Mouse (Mus musculus): ENCODE results near the gene Phyhd1. TPM values are rescaled to one million over a fixed set of nuclear protein-coding genes. Genes with fewer than 3 reads are reported as not detected.

Phyhd1 gene
- total RNA-seq, 2 experiments from 2014 or later = 1.3 to 2.7 TPM

DNA sequence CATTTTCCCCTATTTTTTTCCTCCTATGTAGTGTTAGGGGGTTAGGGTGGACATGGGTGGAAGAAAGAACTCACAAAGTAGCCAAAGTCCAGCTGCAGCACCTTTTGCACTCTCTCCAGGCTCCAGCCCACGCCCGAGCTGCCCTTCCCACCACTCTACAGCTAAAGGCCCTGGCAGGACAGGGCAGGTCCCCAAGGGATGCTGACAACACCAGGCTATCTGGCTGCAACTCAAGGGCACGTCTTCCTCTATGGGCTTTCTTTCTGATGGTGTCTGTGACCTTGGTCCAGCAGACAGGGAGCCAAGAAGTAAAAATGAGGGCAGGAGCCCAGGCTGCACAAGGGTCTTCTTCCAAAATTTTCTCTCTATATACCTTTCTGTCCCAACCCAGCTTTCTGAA is 15.6 kb downstream of the Phyhd1 start:
- no peak for ATAC-seq (replicated peaks; ENCODE audit: low FRiP score, poor library complexity, severe bottlenecking)

DNA sequence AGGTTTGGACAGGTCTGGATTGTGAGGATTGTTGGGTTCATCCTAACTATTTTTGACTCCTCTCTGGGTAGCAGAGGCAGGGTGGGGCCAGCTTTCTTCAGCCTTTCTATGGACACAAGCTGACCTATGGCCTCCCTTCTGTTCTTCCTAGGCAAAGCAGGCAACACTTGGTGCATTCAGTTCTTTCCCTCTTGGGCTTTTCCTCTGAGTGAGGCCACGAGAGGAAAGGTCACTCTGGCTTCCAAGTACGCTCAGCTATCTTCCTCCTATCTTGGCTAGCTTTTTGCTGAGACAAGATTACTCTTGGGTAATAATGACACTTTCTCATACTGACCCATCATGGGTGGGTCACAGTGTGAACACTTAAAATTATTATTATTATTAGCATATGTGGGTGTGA is 17.2 kb downstream of the Phyhd1 start:
- ATAC-seq (replicated peaks; ENCODE audit: low FRiP score, poor library complexity, severe bottlenecking) = no peak

DNA sequence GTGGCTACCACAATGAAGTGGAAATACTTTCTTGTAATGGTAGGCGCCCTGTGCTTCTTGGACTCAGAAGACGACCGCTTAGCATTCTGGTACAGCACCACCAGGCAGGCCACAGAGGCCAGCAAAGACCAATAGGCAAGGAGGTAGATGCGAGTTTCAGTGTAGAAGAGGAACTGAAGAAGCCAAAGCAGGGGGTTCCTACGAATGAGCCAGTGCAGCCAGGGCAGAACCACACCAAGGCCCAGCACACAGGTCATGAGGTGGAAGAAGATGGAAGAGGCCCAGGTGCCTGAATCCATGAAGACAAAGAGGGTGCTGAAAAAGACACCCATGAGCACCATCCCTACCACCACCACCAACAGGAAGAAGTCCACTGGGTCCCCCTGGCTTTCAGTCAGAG is 19.0 kb downstream of the Phyhd1 start:
- ATAC-seq (replicated peaks; ENCODE audit: low FRiP score, poor library complexity, severe bottlenecking) = no peak

DNA sequence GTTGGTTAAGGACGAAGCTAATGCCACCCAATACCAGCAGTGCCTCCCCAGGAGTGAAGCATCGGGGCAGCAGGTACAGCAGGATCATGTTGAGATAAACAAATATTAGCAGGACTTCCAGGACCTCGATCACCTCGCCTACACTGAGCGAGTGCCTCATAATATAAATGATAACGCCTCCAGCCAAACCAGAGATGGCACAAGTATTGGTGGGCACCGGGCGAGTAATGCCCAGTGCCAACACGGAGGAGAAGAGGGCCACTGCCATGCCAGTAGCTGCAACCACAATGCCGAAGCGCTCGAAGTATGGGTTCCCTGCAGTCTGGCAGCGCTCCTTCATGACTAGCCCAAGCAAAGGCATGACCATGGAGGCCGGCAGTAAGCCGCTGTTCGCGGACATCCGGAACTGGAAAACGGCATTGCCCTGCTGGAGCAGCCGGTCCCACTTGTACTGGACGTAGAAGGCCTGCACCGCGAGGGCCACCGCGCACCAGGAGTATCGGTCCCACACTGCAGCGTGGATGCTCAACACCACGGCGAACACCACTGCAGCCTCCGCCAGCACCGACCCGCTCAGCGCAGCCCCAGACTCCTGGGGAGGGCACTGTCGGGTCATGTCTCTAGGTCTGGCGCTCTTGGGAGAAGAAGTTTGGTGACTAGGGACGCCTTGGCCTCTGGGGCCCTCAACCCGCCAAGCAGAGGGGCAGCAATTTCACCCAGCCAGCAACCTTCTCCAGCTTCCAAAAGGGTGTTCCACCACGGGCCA is 19.6 kb downstream of the Phyhd1 start:
- ATAC-seq (replicated peaks; ENCODE audit: low FRiP score, poor library complexity, severe bottlenecking) = peak; percentile 59

DNA sequence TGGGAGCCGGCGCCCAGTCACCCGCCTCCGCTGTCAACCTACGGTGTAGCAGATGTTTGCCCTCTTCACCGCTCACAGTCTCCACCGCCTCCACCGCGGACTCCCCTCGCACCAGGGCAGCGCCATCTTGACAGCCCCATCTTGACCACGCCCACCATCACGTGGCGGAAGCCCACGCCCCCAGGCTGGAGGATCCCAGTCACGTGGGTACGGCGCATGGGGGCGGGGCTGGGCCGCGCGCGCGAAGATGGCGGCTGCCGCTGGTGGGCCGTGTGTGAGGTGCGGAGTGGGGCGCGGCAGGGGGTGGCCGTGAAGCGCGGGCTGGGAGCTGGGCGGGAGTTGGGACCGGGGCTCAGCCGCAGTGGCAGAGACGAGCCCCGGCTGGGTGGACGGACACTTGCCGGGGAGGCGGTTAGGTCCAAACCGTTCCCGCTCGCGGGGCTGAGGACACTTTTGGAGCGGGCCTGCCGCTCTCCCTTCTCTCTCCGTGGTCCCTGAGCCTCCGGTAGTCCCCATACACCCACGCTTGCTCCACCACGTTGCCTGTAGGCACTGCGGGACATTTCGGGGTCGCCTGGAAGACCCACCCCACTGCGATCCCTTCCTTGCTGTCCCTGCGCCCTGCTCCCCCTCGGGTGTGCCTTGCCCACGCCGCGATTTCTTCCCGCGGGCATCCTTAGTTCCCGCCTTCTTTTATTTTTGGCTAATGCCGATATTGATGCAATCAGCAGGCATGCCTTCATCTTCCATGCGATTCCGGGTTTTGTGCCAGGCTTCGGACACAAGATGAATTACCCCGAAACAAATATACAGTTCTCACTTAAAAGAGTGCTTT is 20.4 kb downstream of the Phyhd1 start, which contains the start of the genes Dolk and Nup188:
TSS of gene Dolk (minus strand) at position 143 of the 835 bp plus-strand sequence.
TSS of gene Nup188 (plus strand) at position 206 of the 835 bp plus-strand sequence.
- peak; percentile 88 for ATAC-seq (replicated peaks; ENCODE audit: low FRiP score, poor library complexity, severe bottlenecking)

DNA sequence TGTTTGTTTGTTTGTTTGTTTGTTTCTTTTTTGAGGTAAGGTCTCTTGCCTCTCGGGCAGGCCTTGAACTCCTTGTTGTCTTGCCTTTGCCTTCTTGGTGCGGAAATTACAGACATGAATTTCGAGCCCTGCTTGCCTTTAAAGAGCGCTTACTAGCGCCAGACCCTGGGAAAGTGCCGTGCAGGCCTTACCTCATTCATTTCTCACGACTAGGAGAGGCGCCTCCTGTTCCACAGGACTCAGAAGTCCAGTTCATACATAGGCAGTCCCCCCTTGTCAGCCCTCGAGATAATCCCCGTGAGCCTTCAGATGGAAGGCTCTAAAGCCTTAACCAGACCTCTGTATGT is 21.0 kb downstream of the Phyhd1 start:
- no peak for ATAC-seq (replicated peaks; ENCODE audit: low FRiP score, poor library complexity, severe bottlenecking)

DNA sequence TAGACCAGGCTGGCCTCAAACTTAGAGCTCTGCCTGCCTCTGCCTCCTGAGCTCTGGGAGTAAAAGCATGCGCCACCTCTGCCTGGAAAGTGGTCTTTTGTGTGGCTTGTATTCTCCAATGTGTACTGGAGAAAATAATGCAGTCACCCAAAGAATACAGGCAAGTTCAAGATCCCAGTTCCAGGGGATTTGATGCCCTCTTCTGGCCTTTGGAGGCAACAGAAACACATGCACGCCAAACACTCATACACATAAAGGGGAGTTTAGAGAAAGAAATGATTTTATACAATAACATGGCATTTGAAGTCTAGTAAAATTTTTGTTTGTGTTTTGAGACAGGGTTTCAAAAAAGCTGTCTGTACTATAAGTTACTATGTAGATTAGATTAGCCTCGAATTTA is 33.5 kb downstream of the Phyhd1 start:
- no peak for ATAC-seq (replicated peaks; ENCODE audit: low FRiP score, poor library complexity, severe bottlenecking)

DNA sequence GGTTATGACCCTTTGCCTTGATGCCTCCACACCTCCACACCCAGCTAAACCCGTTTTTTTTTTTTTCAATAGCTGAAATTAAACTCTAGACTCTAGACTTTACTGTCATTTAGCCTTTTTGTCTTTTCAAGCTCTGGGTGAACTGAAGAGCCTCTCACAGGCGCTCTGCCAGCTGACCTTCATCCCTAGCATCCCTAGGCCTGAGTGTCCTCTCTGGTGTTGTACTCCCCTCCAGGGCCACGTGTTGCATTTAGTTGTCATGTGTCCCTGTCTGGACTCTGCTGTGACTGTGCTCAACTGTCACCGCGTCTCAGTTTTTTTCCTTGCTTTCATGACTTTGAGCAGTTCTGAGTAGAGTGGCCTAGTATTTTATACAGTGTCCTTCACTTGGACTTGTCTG is 34.0 kb downstream of the Phyhd1 start:
- ATAC-seq (replicated peaks; ENCODE audit: low FRiP score, poor library complexity, severe bottlenecking) = 0 out of 2 replicates have a peak, but pooled peaks have one; percentile 44

DNA sequence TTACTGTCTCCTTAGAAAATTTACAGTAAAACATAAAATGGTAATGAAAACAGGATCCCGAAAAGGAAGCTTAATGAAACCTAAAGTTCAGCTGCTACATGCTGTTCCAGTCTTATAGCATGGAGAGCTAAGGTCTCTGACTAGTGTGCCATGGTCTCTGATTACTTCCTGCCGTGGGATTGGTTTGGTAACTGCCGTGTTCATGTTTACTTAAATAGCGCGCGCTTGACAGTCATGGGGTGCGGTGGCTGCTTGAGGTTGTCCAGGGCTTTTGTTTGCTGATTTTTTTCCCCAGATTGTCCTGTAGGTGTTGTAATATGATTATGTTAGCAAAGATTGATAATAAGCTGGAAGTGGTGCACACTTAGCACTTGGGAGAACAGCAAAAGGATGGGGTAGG is 40.1 kb downstream of the Phyhd1 start:
- no peak for ATAC-seq (replicated peaks; ENCODE audit: low FRiP score, poor library complexity, severe bottlenecking)

DNA sequence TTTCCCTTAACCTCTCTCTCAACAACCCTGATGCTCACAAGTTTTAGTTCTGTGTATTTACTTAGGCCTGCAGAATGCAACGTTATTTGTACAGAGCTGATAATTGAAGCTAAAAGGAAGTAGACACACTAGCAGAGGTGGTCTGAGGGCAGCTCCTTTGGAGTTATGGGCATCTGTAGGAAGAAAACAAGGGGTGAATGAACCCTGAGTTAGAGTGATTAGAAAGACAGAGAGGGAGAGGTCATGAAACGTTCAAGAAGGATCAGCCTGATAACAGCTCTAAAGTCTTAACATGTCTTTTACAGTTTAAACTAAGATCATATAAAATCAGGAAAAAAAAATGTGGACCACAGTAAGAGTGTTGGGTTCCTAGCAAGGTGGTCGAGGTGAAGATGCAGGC is 43.3 kb downstream of the Phyhd1 start:
- peak; percentile 75 for ATAC-seq (replicated peaks; ENCODE audit: low FRiP score, poor library complexity, severe bottlenecking)

DNA sequence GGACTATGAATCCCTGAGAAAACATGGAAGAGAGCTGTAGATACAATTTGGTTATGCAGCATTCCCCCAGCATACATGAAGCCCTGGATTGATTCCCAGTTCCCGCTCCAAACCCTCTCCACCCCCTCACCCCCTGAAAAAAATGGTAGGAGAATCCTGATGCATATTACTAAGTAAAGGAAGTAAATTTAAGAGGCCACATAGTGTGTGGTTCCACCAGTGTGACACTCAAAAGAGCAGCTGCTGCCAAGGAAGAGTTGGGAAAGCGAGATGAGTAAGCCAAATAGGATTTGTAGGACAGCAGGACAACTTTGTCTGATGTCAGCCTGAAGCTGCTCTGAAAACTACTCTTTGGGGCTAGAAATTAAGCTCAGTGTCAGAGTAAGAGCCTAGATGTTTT is 45.5 kb downstream of the Phyhd1 start:
- ATAC-seq (replicated peaks; ENCODE audit: low FRiP score, poor library complexity, severe bottlenecking) = no peak

DNA sequence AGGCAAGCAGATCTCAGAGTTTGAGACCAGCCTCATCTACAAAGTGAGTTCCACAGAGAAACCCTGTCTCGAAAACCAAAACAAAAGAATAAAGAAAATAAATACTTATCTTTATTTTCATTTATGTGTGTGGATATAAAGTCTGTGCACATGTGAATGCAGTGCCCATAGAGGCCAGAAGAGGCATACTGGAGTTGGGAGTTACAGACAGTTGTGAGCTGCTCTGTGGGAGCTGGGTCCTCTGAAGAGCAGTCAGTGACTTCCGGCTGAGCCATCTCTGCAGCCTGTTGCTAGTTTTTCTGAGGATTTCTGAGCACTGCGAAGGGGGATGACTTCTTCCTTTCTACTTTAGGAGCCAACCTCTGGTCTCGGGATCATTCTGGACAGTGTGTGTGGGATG is 50.1 kb downstream of the Phyhd1 start:
- 0 out of 2 replicates have a peak, but pooled peaks have one; percentile 36 for ATAC-seq (replicated peaks; ENCODE audit: low FRiP score, poor library complexity, severe bottlenecking)

DNA sequence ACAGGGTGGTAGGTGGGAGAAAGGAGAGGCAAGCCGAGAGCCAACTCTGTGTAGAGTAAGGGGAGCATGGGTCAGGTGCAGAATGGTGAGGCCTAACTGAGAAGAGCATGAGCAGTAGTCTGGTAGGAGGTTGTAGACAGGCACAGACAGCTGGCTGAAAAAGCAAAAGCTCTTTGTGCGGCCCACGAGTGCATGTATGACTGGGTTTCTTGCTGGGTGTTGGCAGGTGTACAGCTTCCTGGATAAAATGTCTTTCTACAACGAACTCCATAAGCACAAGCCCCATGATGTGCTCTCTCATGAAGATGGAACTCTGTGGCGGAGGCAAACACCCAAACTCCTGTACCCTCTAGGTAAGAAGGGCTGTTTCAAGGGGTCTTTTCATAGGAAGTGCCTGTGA is 51.0 kb downstream of the Phyhd1 start:
- 0 out of 2 replicates have a peak, but pooled peaks have one; percentile 22 for ATAC-seq (replicated peaks; ENCODE audit: low FRiP score, poor library complexity, severe bottlenecking)

DNA sequence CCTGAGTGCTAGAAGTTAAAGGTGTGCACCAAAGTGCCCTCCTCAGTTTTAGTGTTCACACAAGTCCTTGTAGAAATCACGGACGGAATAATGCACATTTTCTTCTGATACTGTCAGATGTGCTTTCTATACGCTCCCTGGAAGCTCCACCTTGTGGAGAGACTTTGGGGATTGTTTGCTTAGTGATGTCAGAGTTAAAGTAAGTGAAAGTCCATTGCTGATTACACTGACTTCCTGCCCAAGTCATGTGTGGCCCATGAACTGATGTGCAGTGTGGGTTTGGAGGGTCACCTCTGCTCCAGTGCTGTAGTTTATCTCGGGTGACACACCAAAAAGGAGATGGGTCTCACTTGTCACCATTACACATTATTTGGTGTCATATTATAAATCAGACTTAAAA is 53.3 kb downstream of the Phyhd1 start:
- no peak for ATAC-seq (replicated peaks; ENCODE audit: low FRiP score, poor library complexity, severe bottlenecking)

DNA sequence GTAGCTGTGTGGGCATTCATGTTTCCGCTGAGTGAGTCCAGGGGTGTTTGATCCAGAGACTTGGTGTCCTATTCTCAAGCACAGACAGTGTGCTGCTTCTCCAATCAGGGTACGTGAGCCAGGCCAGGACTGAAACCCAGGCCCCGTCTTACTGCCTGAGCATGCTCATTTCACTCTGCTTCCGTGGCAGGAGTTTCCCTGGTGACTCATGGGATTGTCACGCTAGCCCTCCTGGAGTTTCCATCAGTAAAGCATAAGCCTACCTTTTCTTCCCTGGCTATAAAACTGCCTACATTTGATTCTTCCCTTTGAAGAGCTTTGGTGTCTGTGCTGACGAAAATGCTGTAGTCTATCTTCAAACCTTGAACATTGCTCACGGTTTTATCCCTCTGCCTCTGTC is 57.1 kb downstream of the Phyhd1 start:
- no peak for ATAC-seq (replicated peaks; ENCODE audit: low FRiP score, poor library complexity, severe bottlenecking)

DNA sequence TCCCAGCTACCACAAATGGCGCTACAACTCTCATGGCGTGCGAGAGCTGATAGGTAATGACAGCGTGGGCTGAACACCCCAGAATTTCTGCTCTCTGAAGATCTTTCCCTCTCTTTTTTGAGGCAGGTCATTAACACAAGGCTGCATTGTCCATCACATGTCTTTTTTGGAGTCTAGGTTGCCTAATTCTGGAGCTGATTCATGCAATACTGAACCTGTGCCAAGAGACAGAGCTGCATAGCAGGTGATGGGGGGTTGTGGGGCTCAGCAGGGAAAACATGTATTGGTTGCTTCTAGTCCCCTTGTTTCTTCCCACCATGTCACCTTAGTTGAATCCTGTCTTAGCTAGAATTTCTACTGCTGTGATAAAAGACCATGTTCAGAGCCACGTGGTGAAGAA is 59.3 kb downstream of the Phyhd1 start:
- no peak for ATAC-seq (replicated peaks; ENCODE audit: low FRiP score, poor library complexity, severe bottlenecking)

DNA sequence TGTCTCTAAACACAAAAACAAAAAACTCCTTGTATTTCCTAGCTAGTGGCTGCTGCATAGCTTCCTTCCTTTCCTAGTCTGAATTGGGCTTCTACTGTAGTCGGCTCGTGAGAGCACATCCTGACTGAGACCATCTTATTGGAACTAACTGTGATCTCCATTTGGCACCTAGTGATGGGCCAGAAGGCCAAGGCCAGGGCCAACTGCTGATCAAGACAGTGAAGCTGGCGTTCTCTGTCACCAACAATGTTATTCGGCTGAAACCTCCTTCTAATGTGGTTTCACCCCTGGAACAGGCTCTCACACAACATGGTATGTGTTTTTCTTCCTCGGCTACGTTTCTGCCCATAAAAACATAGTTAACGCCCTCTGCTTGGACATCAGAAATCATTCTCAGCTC is 61.3 kb downstream of the Phyhd1 start:
- no peak for ATAC-seq (replicated peaks; ENCODE audit: low FRiP score, poor library complexity, severe bottlenecking)

DNA sequence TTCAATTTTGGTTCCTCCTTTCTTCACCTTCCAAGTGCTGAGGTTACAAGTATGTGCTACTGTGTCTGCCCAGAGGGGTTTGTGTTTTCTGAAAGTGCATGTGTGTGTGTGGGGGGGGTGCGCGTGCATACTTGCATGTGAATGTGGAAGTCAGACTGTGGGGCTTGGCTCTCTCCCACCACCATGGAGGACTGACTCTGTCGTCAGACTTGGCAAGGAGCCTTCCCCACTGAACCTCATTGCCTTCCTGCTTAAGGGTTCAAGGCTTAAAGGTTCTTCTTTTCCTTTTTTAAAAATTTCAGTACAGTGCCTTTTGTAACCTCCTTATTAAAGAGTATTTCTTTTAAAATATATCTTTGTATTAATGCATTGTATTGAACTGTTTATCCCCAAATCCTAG is 62.8 kb downstream of the Phyhd1 start:
- ATAC-seq (replicated peaks; ENCODE audit: low FRiP score, poor library complexity, severe bottlenecking) = no peak

Data from erythroblast, adult 5-6 weeks (primary cell).